Mouse (Mus musculus) left cerebral cortex, adult 18-20 months (tissue): ENCODE measurements around the gene Fmn2. TPM values are rescaled to one million over a fixed set of nuclear protein-coding genes. Genes with fewer than 3 reads are reported as not detected.
A peak's percentile ranks its signal among the peaks of the same experiment; 100 is the strongest.

Experiments
- DNase-seq, 2 experiments: peaks; one replicate each; pipeline ENCODE4 v3.0.0; 2021 to 2022; ENCODE audit warnings: low spot score in 2 of 2, mixed read lengths in 1 of 2
- total RNA-seq, 2 experiments: library from RNA; stranded (reverse); gene quantifications; 2 replicates each; pipeline ENCODE4 v1.2.3; 2021

The Fmn2 gene
- total RNA-seq, 2 experiments from 2014 or later = 77.5 to 95.2 TPM

- DNase-seq = no peak
Observed at GRCm38 (mm10) chr1:174766852-174767251, 265.2 kb downstream of the Fmn2 start.

DNA sequence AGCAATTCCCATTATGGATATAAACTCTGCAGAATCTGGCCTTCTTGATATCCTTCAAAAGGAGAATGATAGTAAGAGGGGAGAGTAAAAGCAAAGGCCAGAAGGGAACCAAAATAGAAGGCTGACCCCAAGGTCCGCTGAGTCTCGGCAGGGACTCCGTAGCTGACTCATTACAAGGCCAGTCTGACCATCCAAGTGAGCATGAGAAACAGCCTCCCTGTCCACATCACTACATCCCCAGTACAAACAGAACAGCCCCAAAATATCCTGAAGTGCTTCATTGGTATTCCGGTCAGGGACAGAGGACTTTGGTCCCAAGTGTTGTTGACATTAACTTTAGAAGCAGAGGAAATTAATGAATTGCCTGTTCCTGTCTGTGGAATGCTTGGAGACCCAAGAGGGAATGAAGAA is 270.3 kb downstream of the Fmn2 start:
- no peak for DNase-seq

- no peak for DNase-seq
Observed at GRCm38 (mm10) chr1:174781037-174781436, 279.4 kb downstream of the Fmn2 start.

DNA sequence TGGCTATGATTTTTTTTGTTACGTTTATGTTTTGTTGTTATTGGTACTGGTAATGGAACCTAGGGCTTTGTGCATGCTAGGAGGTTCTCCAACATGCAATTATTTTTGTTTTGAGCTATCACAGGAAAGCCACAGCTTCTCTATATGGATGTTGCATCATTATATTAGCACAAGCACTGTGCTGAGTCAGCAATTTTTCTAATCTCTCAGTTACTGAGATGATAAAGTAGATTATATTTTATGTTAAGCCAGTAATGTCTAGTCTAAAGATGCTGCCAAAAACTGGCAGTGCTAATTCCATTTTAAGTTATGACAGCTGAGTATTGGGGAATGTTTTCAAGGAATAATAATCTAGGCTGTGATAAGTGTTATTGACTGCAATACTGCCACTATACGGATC is 287.0 kb downstream of the Fmn2 start:
- no peak for DNase-seq

GRCm38 (mm10) chr1:174811846-174812245 is 310.2 kb downstream of the Fmn2 start:
- peak in 1 of 2 experiments; percentile 25 for DNase-seq

GRCm38 (mm10) chr1:174826562-174826961 is 324.9 kb downstream of the Fmn2 start:
- DNase-seq = no peak

DNA sequence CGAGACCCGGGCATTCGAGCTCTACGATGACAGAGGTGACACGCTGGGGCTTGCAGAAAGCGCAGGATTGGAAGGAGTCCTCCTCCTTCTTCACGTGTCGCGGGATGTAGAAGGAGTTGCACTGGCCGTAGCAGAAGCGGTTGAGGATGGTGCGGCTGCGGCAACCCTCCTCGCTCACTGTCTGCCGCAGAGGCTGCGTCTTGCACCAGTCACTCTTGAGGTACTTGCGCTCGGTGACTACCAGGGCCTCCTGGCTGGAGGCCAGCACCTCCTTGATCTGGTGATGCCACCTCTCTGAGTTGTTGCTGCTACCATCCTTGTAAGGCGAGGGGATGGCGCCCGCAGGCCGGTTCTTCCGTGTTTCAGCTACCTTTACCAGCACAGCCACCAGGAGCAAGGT is 335.2 kb downstream of the Fmn2 start:
- no peak for DNase-seq

GRCm38 (mm10) chr1:174844786-174845185 is 343.2 kb downstream of the Fmn2 start:
- DNase-seq = no peak

DNA sequence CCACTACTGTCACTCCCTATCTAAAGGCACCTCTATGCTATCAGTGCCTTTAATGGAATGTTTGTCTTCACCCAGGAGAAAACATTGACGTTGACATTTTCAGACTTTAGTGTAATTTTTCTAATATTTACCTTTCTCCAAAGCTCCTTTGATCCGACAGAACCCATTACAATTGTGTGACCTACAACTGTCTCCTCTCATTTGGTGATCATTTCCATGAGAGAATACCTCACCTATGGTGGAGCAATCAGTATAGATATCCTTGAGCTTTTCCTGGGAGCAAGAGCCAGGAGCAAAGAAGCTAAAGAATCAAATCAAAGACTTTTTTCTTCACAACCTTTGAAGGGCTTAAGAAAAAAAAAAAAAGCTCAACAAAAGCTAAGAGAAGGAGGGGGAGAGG is 354.6 kb downstream of the Fmn2 start:
- DNase-seq = no peak

GRCm38 (mm10) chr1:174860407-174861118 is 358.9 kb downstream of the Fmn2 start:
- no peak for DNase-seq

Other genes with a start within 250 kb of the Fmn2 start
- not detected for gene Olfr419, start 249.8 kb upstream of the Fmn2 start, total RNA-seq
- not detected for gene Mptx1, start 171.3 kb upstream of the Fmn2 start, total RNA-seq
- gene Olfr417, start 136.7 kb upstream of the Fmn2 start, total RNA-seq = not detected
- gene Olfr248, start 110.8 kb upstream of the Fmn2 start, total RNA-seq = not detected
- gene Olfr414, start 77.8 kb upstream of the Fmn2 start, total RNA-seq = not detected
- gene Olfr220, start 59.7 kb upstream of the Fmn2 start, total RNA-seq = not detected